Mouse (Mus musculus) Patski (cell line): ENCODE results near the gene S100a10. TPM values are rescaled to one million over a fixed set of nuclear protein-coding genes. Genes with fewer than 3 reads are reported as not detected.
"Not testable (repeated sequence)": the region's sequence is repeated elsewhere in the genome, so short reads cannot be mapped to it uniquely, and the experiment has no call there.

Experiments
- ATAC-seq: fragments of 100-300 bp; one replicate; pipeline ENCODE4 v1.8.0; 2021
- CTCF ChIA-PET: fragments of 350-600 bp; sonication (Branson Sonifier 250); formaldehyde crosslinking; loops from one replicate; lab custom pipeline; 2022; ENCODE audit warnings: inconsistent platforms; lab: Charles Lee
- POLR2A ChIA-PET: fragments of 350-600 bp; sonication (Branson Sonifier 250); formaldehyde crosslinking; loops from one replicate; lab custom pipeline; 2022; ENCODE audit warnings: antibody characterized with exemption, inconsistent platforms; lab: Charles Lee
- DNase-seq: peaks from one replicate; pipeline ENCODE4 v3.0.0-alpha.2; 2011; ENCODE audit warnings: low read depth, low spot score
- H3K27me3 ChIP-seq: fragments of 371-371 bp; one replicate; pipeline ENCODE4 v1.5.1; 2021
- CTCF ChIP-seq: fragments of 100-300 bp; IDR thresholded peaks from one replicate; pipeline ENCODE4 v1.5.1; 2021
- in situ Hi-C: fragments of 300-500 bp; cut with MboI; formaldehyde crosslinking; loops from 3 replicates; pipeline ENCODE4 v1.11.1; 2018; ENCODE audit warnings: low pct_unique_long_range_greater_than_20kb, mixed read lengths
- polyA plus RNA-seq: library from polyadenylated mRNA; unstranded; gene quantifications from one replicate; pipeline ENCODE4 v1.2.3, GENCODE M21; 2021

S100a10 gene
- polyA plus RNA-seq, 1 experiment from 2014 or later, result 981 TPM

GRCm38 (mm10) chr3:93592100-93592499, 37.2 kb downstream of the S100a10 start:
- in situ Hi-C loops, result no loop called here
- ATAC-seq (no peak), DNase-seq (no peak)
- ChIA-PET POLR2A (no interaction called here), CTCF (interaction anchor here (1.4 to 42.5 kb wide), 3 partner anchors 13 to 71 kb away, joined by 3 to 811 read pairs (median 4); partner anchors contain the start of genes S100a10 and S100a11)
- no peaks in the 10 kb centered on the region for H3K27me3 ChIP-seq
- TF ChIP-seq CTCF, result no peak

- H3K27me3 ChIP-seq, result no peaks in the 10 kb centered on the region
- TF ChIP-seq CTCF, result no peak
- ATAC-seq (no peak), DNase-seq (no peak)
- ChIA-PET POLR2A (interaction anchor here (0.5 to 1.0 kb wide), 2 partner anchors 13 to 378 kb away, joined by 3 to 4 read pairs; no protein-coding TSS in a partner anchor), CTCF (interaction anchor here (0.6 to 42.5 kb wide), 19 partner anchors 9 to 231 kb away, joined by 3 to 811 read pairs (median 8); partner anchors contain the start of genes S100a10 and S100a11)
- in situ Hi-C loops, result no loop called here
Measured at GRCm38 (mm10) chr3:93592976-93593375, 38.1 kb downstream of the S100a10 start.

DNA sequence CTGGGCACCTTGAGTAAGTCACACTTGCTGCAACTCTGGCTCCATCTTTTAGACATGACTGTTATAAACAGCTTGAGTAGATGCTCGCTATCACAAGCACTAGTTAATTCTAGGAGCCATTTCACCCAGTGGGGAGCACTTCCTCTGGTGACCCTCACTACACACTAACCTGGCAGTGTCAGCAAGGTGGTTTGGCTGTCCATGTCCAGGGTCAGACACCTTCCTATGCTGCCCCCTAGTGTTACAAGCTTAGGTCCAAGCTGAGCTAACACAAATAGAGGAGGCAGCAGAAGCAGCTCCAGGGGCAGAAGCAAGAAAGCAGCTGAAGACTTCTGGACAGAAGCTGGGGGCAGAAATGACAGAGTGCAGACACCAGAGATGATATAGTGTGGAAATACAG, 38.6 kb downstream of the S100a10 start:
- ATAC-seq (no peak), DNase-seq (no peak)
- ChIA-PET POLR2A (interaction anchor here (1.0 to 1.2 kb wide), 2 partner anchors 14 to 38 kb away, joined by 3 to 6 read pairs; partner anchors contain the start of gene S100a10), CTCF (interaction anchor here (0.6 to 42.5 kb wide), 22 partner anchors 9 to 232 kb away, joined by 3 to 811 read pairs (median 6); partner anchors contain the start of genes S100a10 and S100a11)
- H3K27me3 ChIP-seq, result no peaks in the 10 kb centered on the region
- in situ Hi-C loops, result no loop called here
- peak; percentile 95 for TF ChIP-seq CTCF

- ChIA-PET CTCF (interaction anchor here (1.0 to 42.5 kb wide), 5 partner anchors 11 to 49 kb away, joined by 3 to 811 read pairs (median 4); partner anchors contain the start of gene S100a10), POLR2A (interaction anchor here (0.8 to 3.7 kb wide), 3 partner anchors 41 to 76 kb away, joined by 3 to 17 read pairs (median 6); partner anchors contain the start of genes S100a10 and S100a11)
- no peak for TF ChIP-seq CTCF
- no peaks in the 10 kb centered on the region for H3K27me3 ChIP-seq
- in situ Hi-C loops, result no loop called here
- ATAC-seq (no peak), DNase-seq (no peak)
Measured at GRCm38 (mm10) chr3:93596632-93597031, 41.8 kb downstream of the S100a10 start.

GRCm38 (mm10) chr3:93597221-93597913, 42.5 kb downstream of the S100a10 start:
- POLR2A ChIA-PET, result interaction anchor here (1.3 to 3.7 kb wide), 3 partner anchors 41 to 77 kb away, joined by 3 to 17 read pairs (median 3); partner anchors contain the start of genes S100a10 and S100a11
- DNase-seq (peak; percentile 99), ATAC-seq (peak; percentile 96)
- no peaks in the 10 kb centered on the region for H3K27me3 ChIP-seq
- CTCF ChIA-PET, result interaction anchor here (0.8 to 42.5 kb wide), 9 partner anchors 9 to 75 kb away, joined by 3 to 811 read pairs (median 4); partner anchors contain the start of gene S100a10
- no peak for TF ChIP-seq CTCF
- in situ Hi-C loops, result no loop called here

DNA sequence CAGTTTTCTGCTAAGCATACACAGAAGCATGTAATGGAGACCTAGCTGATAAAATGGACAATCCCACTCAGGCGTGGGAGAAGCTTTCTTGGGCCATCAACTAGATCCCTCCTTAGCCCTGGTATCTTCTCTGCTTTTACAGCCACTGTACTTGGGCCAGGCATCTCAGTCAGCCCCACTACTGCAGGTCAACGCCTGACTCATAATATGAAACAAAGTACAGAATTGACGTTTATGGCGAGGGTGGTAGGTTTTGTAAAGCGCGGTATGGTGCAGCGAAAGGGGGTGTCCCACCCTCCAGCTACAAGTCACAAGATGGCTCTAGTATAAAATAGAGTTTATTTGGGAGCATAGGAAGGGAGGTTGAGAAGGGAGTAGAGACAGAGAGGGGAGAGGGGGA, 43.1 kb downstream of the S100a10 start:
- in situ Hi-C loops, result no loop called here
- POLR2A ChIA-PET, result interaction anchor here (0.9 to 3.7 kb wide), 3 partner anchors 42 to 77 kb away, joined by 3 to 17 read pairs (median 3); partner anchors contain the start of gene S100a10
- TF ChIP-seq CTCF, result no peak
- no peaks in the 10 kb centered on the region for H3K27me3 ChIP-seq
- no peak for ATAC-seq
- DNase-seq, result no peak
- CTCF ChIA-PET, result interaction anchor here (0.8 to 42.5 kb wide), 9 partner anchors 8 to 238 kb away, joined by 3 to 811 read pairs (median 4); partner anchors contain the start of gene S100a10

DNA sequence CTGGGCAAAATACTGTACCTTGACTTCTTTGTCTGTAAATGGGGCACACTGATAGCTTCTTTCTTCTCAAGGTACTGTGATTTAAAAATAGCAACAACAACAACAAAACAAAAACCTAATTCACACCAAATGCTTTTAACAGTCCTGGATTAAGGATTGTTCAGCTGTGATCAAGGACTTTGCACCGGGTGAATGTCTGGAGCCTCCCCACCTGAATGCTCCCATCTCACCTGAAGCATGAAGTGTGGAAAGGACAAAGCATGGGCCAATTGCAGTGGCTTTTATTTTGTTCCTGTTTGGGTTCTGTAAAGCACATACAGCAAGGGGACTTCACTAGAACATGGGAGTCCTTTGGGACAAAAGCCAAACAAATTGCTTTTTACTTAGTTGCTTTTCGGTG, 45.3 kb downstream of the S100a10 start:
- no peak for TF ChIP-seq CTCF
- ATAC-seq, result no peak
- DNase-seq, result no peak
- no peaks in the 10 kb centered on the region for H3K27me3 ChIP-seq
- ChIA-PET CTCF (interaction anchor here (0.7 to 42.5 kb wide), 6 partner anchors 38 to 238 kb away, joined by 3 to 811 read pairs (median 4); partner anchors contain the start of genes S100a10 and S100a11), POLR2A (interaction anchor here (1.2 kb wide), 1 partner anchor 80 kb away, joined by 4 read pairs; the partner anchor contains the start of gene S100a11)
- in situ Hi-C loops, result loop anchor here (10.0 to 25.0 kb wide), 2 partner anchors 235 to 463 kb away; partner anchors contain the start of gene Crnn

DNA sequence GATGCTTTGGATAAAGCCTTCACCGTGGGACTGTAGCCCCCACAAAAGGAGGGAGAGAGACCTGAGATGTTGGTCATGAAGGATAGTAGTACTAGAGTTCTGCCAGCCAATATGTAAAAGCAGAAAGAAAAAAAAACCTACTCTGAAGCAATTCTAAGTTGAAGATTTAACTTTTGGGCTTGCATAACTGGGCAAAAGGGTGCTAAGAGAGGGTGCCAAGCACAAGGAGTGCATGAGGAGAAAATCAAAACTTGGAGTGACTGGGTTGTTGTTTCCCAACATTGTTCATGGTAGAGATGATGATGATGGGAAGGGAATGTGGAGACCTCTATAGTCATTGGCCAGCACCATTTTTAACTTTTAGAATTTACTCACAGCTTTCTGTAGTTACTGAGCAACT, 47.0 kb downstream of the S100a10 start:
- DNase-seq (no peak), ATAC-seq (no peak)
- no peak for TF ChIP-seq CTCF
- in situ Hi-C loops, result loop anchor here (10.0 to 25.0 kb wide), 2 partner anchors 237 to 465 kb away; partner anchors contain the start of gene Crnn
- no peaks in the 10 kb centered on the region for H3K27me3 ChIP-seq
- CTCF ChIA-PET, result interaction anchor here (1.4 to 42.5 kb wide), 6 partner anchors 8 to 108 kb away, joined by 3 to 811 read pairs (median 11); partner anchors contain the start of genes S100a10 and S100a11
- POLR2A ChIA-PET, result no interaction called here

GRCm38 (mm10) chr3:93608970-93609369, 54.1 kb downstream of the S100a10 start:
- in situ Hi-C loops, result loop anchor here (10.0 to 25.0 kb wide), 2 partner anchors 244 to 472 kb away; partner anchors contain the start of gene Crnn
- ATAC-seq, result peak; percentile 91
- DNase-seq, H3K27me3 ChIP-seq, POLR2A ChIA-PET: not testable (repeated sequence)
- peak; percentile 88 for TF ChIP-seq CTCF
- CTCF ChIA-PET, result interaction anchor here (1.3 to 4.5 kb wide), 9 partner anchors 12 to 254 kb away, joined by 3 to 72 read pairs (median 23); partner anchors contain the start of gene S100a11

Other genes with a start within 250 kb of the S100a10 start
- not detected for gene Hrnr, start 235.3 kb upstream of the S100a10 start, polyA plus RNA-seq
- not detected for gene Rptn, start 161.4 kb upstream of the S100a10 start, polyA plus RNA-seq
- gene Tchh, start 112.8 kb upstream of the S100a10 start, polyA plus RNA-seq, result 3.6 TPM
- 0.03 TPM for gene Tchhl1, start 86.3 kb upstream of the S100a10 start, polyA plus RNA-seq
- gene S100a11, start 34.6 kb upstream of the S100a10 start, polyA plus RNA-seq, result 3,178 TPM
- gene Tdpoz2, start 97.6 kb downstream of the S100a10 start, polyA plus RNA-seq, result not detected
- not detected for gene Tdpoz1, start 121.2 kb downstream of the S100a10 start, polyA plus RNA-seq
- 0.08 TPM for gene Gm37596, start 138.0 kb downstream of the S100a10 start, polyA plus RNA-seq
- gene Gm5773, start 217.9 kb downstream of the S100a10 start, polyA plus RNA-seq, result not detected
- gene Tdpoz4, start 241.3 kb downstream of the S100a10 start, polyA plus RNA-seq, result not detected